Mouse (Mus musculus): ENCODE measurements around the gene Sgk2.

DNA sequence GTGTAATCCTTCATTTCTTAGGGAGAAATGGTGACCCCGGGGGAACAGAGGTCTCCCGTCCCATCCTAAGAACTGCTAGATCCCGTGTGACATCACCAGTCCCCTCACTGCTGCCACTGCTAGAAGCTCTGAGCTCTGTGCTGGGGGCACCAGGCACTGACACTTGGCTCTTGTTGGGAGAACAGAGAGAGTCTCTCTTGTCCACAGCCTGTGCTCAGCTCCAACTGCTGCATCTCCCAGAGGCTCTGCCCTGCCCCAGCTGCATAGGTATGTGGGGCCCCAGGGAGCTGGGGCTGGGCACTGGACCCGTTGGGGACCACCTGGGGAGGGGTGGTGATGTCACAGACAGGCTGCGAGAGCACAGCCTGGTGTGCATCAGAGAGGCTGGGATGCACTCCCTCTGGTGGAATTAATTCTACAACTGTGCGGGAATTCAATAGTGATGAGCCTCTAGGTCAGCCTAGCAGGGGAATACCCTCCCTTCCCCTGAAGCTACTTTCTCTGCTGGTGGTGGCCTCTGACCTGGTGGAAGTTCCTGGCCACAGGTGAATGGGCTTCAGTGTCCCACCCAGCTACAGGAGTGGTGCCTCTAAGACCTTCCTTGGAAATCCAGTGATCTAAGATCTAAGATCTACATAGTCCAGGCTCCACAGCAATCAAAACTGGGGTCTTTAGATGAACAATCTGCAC, 4.4 kb downstream of the Sgk2 start:
- no peak for TF ChIP-seq POLR2A (IDR thresholded peaks at IDR 0.05; ENCODE audit: borderline replicate concordance, extremely low read depth, insufficient read depth, insufficient read length, poor library complexity, severe bottlenecking)
- TF ChIP-seq CTCF (IDR thresholded peaks at IDR 0.05; ENCODE audit: borderline replicate concordance, extremely low read depth, insufficient read depth, insufficient read length): no peak

Measured in brain, embryonic 14.5 days (tissue).